Mouse (Mus musculus) olfactory bulb, adult 2 months (tissue): ENCODE data around the gene Rhebl1. TPM values are rescaled to one million over a fixed set of nuclear protein-coding genes. Genes with fewer than 3 reads are reported as not detected.

ENCODE experiments used
- H3K27ac ChIP-seq: fragments of 200-500 bp; 2 replicates; pipeline ENCODE4 v1.5.1; 2012; ENCODE audit warnings: low read depth, low read length; ENCODE audit not compliant: insufficient read depth
- H3K4me1 ChIP-seq: fragments of 200-500 bp; 2 replicates; pipeline ENCODE4 v1.6.1; 2012; ENCODE audit warnings: low read length; ENCODE audit not compliant: control insufficient read depth, insufficient read depth
- H3K4me3 ChIP-seq: fragments of 200-500 bp; 2 replicates; pipeline ENCODE4 v1.5.1; 2012; ENCODE audit warnings: mild to moderate bottlenecking, low read depth, low read length, moderate library complexity; ENCODE audit not compliant: insufficient read depth
- CTCF ChIP-seq: fragments of 200-500 bp; IDR thresholded peaks from 2 replicates; pipeline ENCODE4 v1.5.1; 2012; ENCODE audit warnings: low read depth, mild to moderate bottlenecking, low read length, moderate library complexity; ENCODE audit not compliant: insufficient read depth
- POLR2A ChIP-seq: fragments of 200-500 bp; IDR thresholded peaks from 2 replicates; pipeline ENCODE4 v1.6.1; 2012; ENCODE audit warnings: mild to moderate bottlenecking, low read depth, low read length, moderate library complexity; ENCODE audit not compliant: insufficient read depth
- WGBS: fragments of 180-500 bp; shearing (Covaris S2); methylation state at CpG from one replicate; pipeline ENCODE4 v1.1.7; 2018; 5-methylcytosine and 5-hydroxymethylcytosine counted together
- polyA plus RNA-seq: library from polyadenylated mRNA; stranded (reverse); fragments of >200 nt; gene quantifications from 2 replicates; pipeline ENCODE4 v1.2.4, GENCODE M21; 2012; ENCODE audit warnings: low replicate concordance; ENCODE audit not compliant: missing spikeins, insufficient read depth, insufficient read length

Gene Rhebl1
- polyA plus RNA-seq, 1 experiment = not detected

DNA sequence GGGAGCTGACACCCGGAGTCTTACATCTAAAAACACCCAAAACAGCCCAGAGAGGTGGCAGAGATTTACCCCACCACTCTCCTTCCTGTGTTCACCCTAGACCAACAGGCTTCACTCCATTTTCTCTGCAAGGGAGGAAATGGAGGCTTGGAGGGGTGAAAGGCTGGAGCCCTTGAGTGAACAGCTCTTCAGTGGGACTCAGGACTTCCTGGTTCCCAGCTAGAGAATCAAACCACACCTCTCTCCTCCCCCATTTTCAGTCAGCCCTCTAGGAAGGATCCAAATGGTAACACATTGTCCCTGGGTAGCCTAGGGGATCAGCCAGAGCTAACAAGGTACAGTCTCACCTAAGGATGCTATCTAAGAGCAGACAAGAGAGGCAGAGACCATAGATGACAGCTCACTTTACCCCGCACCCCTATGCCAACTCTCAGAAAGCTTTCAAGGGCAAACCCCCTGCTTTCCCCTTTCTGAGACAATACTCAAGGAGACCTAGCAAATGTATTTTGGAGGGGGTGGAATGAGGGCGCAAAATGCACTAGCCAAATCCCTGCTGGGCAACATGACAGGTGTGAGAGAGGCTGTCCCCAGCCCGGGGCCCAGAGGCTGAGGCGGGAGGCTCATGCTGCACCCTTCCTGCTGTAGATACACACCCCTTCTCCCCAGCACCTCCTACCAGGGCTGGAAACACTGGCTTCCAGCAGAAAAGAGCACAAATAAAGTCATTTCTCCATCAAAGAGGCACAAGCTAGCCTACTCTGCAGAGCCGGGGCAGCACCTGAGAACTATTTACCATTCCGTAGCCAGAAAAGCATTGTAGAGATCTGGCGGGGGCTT lies 24.8 kb downstream of the Rhebl1 start:
- H3K4me3 ChIP-seq = peak overlapping the region; percentile 96
- WGBS = under 1% methylated on average over 8 of the region's 8 CpGs
- H3K4me1 ChIP-seq = peaks cover 18% of the 10 kb centered on the region
- H3K27ac ChIP-seq = no peak overlapping the region
- TF ChIP-seq POLR2A (no peak), CTCF (no peak)

DNA sequence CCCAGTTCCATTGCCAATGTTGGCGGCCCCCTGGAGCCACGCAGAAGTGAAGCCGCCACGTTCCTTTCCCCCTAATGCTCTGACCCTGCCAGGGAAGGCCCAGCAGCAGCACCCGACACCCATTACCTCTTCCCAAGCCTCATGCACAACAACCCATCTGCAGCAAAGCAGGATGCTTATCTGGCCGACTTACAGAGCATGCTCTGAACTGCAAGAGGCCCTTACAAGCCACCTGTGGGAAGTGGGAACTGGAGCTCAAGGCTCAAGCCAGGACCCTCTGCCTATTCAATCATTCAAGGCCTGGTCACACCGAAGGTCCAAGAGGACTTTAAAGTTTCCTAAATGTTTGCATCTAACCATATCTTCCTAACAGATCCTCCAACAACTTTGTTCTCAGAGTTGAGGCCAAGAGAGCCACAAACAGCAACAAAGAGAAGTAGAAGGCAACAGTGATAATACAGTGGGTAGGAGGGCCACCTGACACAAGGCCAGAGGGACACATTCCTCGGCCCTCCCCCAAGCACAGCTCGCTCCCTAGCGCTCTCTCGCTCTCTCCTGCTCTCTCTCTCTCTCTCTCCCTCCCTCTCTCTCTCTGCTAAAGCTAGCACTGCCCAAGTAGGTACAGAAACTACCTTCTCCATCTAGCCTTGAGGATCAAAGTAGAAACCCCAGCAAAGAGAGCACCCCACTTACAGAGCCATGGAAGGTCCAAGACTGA lies 25.8 kb downstream of the Rhebl1 start:
- Histone ChIP-seq H3K27ac (no peak overlapping the region), H3K4me3 (peak overlapping the region; percentile 22), H3K4me1 (peaks cover 18% of the 10 kb centered on the region)
- WGBS = 12% methylated on average over 11 of the region's 11 CpGs
- TF ChIP-seq CTCF = no peak
- TF ChIP-seq POLR2A = no peak

DNA sequence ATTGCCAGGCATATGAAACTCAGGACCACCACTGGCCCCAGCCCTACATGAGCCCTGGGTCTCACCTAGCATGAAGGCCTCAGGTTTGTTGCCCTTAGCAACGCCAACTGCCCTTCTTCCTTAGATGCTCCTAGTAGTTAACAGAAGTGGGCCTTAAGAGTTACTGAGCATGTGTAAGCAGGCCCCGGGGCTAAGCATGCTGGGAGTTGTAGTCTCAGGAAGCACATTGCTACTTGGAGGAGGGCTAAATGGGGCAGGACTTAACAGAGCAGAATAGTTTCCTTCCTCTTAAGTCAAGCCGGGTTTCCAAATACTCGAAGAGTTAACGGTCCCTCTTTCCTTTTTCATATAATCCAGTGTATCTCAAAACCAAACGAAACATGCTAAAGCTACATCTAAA lies 27.0 kb downstream of the Rhebl1 start:
- Histone ChIP-seq H3K4me3 (no peak overlapping the region), H3K4me1 (peaks cover 18% of the 10 kb centered on the region), H3K27ac (no peak overlapping the region)
- no peak for TF ChIP-seq CTCF
- no peak for TF ChIP-seq POLR2A
- WGBS = 26% methylated on average over 6 of the region's 6 CpGs

DNA sequence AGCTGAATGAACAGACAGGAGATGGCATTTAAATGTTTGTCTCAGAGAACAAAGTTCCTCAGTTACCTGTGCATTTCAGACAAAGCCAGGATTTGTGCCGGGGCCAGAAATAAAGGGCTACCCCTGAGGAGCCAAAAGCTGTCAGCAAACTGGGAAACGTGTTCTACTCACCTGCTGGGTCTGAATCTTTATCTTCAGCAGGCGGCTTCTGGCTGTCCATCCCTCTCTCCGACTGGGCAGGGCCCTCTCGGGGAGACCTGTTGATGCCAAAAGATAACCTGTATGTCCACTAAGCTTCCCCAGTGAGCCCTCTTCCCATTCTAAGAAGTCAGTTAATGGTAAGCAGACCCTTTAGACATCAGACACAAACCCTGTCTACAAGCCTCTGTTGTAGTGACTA lies 27.8 kb downstream of the Rhebl1 start:
- no peak overlapping the region for H3K4me3 ChIP-seq
- H3K4me1 ChIP-seq = peaks cover 18% of the 10 kb centered on the region
- TF ChIP-seq CTCF (no peak), POLR2A (no peak)
- WGBS = 76% methylated on average over 5 of the region's 5 CpGs
- H3K27ac ChIP-seq = no peak overlapping the region

GRCm38 (mm10) chr15:98865771-98866170 lies 28.6 kb downstream of the Rhebl1 start:
- TF ChIP-seq CTCF (no peak), POLR2A (no peak)
- no peak overlapping the region for H3K27ac ChIP-seq
- WGBS = 96% methylated on average over 8 of the region's 8 CpGs
- peaks cover 18% of the 10 kb centered on the region for H3K4me1 ChIP-seq
- no peak overlapping the region for H3K4me3 ChIP-seq

GRCm38 (mm10) chr15:98864951-98865350 lies 29.4 kb downstream of the Rhebl1 start:
- H3K4me3 ChIP-seq = no peak overlapping the region
- H3K4me1 ChIP-seq = peaks cover 18% of the 10 kb centered on the region
- no peak overlapping the region for H3K27ac ChIP-seq
- WGBS = 92% methylated on average over 6 of the region's 6 CpGs
- no peak for TF ChIP-seq POLR2A
- TF ChIP-seq CTCF = no peak

DNA sequence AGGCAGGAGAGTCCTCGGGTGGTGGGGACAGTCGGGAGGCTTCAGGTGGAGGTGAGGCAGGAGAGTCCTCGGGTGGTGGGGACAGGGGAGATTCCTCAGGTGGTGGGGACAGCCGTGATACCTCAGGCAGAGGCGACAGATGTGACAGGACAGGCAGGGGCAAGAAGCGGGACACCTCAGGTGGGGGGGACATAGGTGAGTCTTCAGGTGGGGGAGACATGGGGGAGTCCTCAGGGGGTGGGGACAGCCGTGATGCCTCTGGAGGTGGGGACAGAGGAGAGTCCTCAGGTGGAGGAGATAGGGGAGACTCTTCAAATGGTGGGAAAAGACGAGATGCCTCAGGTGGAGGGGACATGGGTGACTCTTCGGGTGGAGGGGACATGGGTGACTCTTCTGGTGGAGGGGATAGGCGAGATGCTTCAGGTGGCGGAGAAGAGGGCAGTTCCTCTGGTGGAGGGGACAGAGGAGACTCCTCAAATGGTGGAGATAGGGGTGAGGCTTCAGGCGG lies 30.8 kb downstream of the Rhebl1 start:
- TF ChIP-seq POLR2A (no peak), CTCF (no peak)
- H3K27ac ChIP-seq = no peak overlapping the region
- WGBS = 90% methylated on average over 12 of the region's 12 CpGs
- H3K4me3 ChIP-seq = no peak overlapping the region
- peaks cover 8% of the 10 kb centered on the region for H3K4me1 ChIP-seq

- H3K4me1 ChIP-seq = no peaks in the 10 kb centered on the region
- H3K27ac ChIP-seq = no peak overlapping the region
- 84% methylated on average over 21 of the region's 21 CpGs for WGBS
- H3K4me3 ChIP-seq = no peak overlapping the region
- TF ChIP-seq CTCF (no peak), POLR2A (no peak)
Observed at GRCm38 (mm10) chr15:98861701-98862410, 32.5 kb downstream of the Rhebl1 start.

DNA sequence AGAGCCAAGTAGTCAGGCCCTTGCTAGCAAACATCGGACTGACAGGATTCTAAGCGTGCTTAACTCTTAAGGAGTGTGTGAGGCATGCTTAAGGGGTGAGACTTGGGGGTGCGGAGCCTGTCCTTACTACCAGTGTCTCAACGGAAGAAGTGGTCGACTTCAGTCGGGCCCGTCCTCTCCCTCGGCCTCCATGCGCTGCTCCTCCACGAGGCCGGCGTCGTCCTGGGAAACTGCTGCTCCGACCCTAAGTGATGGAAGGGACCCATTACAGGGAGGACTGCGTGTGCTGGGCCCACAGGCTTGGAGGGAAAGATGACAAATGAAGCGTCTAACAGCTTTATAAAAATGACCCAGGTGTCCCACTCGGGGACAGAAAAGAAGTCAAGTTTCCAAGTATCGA lies 33.4 kb downstream of the Rhebl1 start:
- 94% methylated on average over 18 of the region's 18 CpGs for WGBS
- no peak overlapping the region for H3K27ac ChIP-seq
- H3K4me3 ChIP-seq = no peak overlapping the region
- TF ChIP-seq POLR2A (no peak), CTCF (no peak)
- H3K4me1 ChIP-seq = no peaks in the 10 kb centered on the region
